Mouse (Mus musculus) cerebellum, adult 2 months (tissue): ENCODE measurements around the gene Rtl1.

ENCODE experiments used
- CTCF ChIP-seq: fragments of 200-500 bp; IDR thresholded peaks from 2 replicates; pipeline ENCODE4 v1.5.1; 2011; ENCODE audit warnings: low read depth, mild to moderate bottlenecking, control low read depth, low read length, moderate library complexity, borderline replicate concordance; ENCODE audit not compliant: insufficient read depth
- POLR2A ChIP-seq: fragments of 200-500 bp; IDR thresholded peaks from 2 replicates; pipeline ENCODE4 v1.6.1; 2011; ENCODE audit warnings: low read length, control low read depth, borderline replicate concordance; ENCODE audit not compliant: insufficient read depth

GRCm38 (mm10) chr12:109539950-109540349 lies 60.2 kb downstream of the Rtl1 start:
- TF ChIP-seq POLR2A (no peak), CTCF (no peak)
